Comparison of ENCODE assay signal across 19 mouse cellular contexts in genomic region chr10:111258256-111258655, GRCm38 (mm10). TPM values are rescaled to one million over a fixed set of nuclear protein-coding genes. Genes with fewer than 3 reads are reported as not detected.
A peak's percentile ranks its signal among the peaks of the same experiment; 100 is the strongest.
DNase-seq lines count a peak whose midpoint lies in the region; ATAC-seq and TF ChIP-seq lines count a peak whose summit lies in the region.
"Had no signal": no experiment of that assay in that cellular context is flagged by ENCODE, and none has a peak within 500 bp of the region (broad histone marks: within the 10 kb centered on the region; RNA-seq: fewer than 3 reads in every experiment).

No protein-coding gene starts in this region.

- no peak for TF ChIP-seq CTCF in left cerebral cortex, adult 2 months (IDR thresholded peaks at IDR 0.05)

- peak overlapping the region; percentile 19; the same call in 1 of the 2 replicates for H3K27ac ChIP-seq in left cerebral cortex, adult 2 months
- no peak overlapping the region for H3K27ac ChIP-seq in kidney, embryonic 14.5 days (ENCODE audit: low read depth, low read length)
- H3K27ac ChIP-seq: embryonic facial prominence, embryonic 12.5 days; forebrain, embryonic 12.5 days; heart, embryonic 13.5 days; hindbrain, embryonic 13.5 days had no signal

- H3K27me3 ChIP-seq in kidney, embryonic 14.5 days (ENCODE audit: control insufficient read depth, insufficient read depth, low read length) = no peaks in the 10 kb centered on the region
- H3K27me3 ChIP-seq: embryonic facial prominence, embryonic 12.5 days; forebrain, embryonic 12.5 days; heart, embryonic 13.5 days; hindbrain, embryonic 13.5 days had no signal

- WGBS in kidney, embryonic 14.5 days = 77% methylated on average over 3 of the region's 3 CpGs

- ATAC-seq in kidney, embryonic 14.5 days (ENCODE audit: low FRiP score, low TSS enrichment) = peak; percentile 68; the same call in 1 of the 2 replicates
- ATAC-seq: forebrain, embryonic 16.5 days had no signal

- no peak for DNase-seq in left cerebral cortex, adult 2 months (ENCODE audit: extremely low spot score in 1 of 2, low spot score in 2 of 2)
- DNase-seq in left cerebral cortex, postnatal 10 days (ENCODE audit: extremely low spot score in 1 of 2, low spot score in 2 of 2) = no peak
- peak; percentile 27 for DNase-seq in kidney, postnatal 14 days
- DNase-seq in yolk sac, embryonic 10.5 days (ENCODE audit: low spot score) = peak; percentile 37
- DNase-seq in frontal cortex, postnatal 36 days (ENCODE audit: low spot score in 2 of 2) = no peak
- DNase-seq in thymus, postnatal 14 days = no peak
- DNase-seq in lung, postnatal 14 days = no peak
- DNase-seq: adrenal gland, adult 8-10 months; adrenal gland, postnatal 36 days; cerebellum, adult 8-10 months; cerebellum, postnatal 25 days; gastrocnemius, postnatal 14 days; heart, postnatal 36 days had no signal

- H3K4me1 ChIP-seq in kidney, embryonic 14.5 days (ENCODE audit: control insufficient read depth, insufficient read depth, low read length) = no peaks in the 10 kb centered on the region
- H3K4me1 ChIP-seq: embryonic facial prominence, embryonic 12.5 days; forebrain, embryonic 12.5 days; hindbrain, embryonic 13.5 days had no signal

- no peak overlapping the region for H3K9ac ChIP-seq in kidney, embryonic 14.5 days (ENCODE audit: low read depth, low read length)
- H3K9ac ChIP-seq: embryonic facial prominence, embryonic 12.5 days; forebrain, embryonic 12.5 days; heart, embryonic 13.5 days; hindbrain, embryonic 13.5 days had no signal

- no peak overlapping the region for H3K4me2 ChIP-seq in kidney, embryonic 14.5 days (replicated peaks; ENCODE audit: low read depth, low read length)
- H3K4me2 ChIP-seq: embryonic facial prominence, embryonic 12.5 days; forebrain, embryonic 12.5 days; heart, embryonic 13.5 days; hindbrain, embryonic 13.5 days had no signal

- H3K9me3 ChIP-seq in kidney, embryonic 14.5 days (ENCODE audit: control insufficient read depth, low read length) = no peaks in the 10 kb centered on the region
- H3K9me3 ChIP-seq: embryonic facial prominence, embryonic 12.5 days; forebrain, embryonic 12.5 days; heart, embryonic 13.5 days; hindbrain, embryonic 13.5 days had no signal

- no peak overlapping the region for H3K4me3 ChIP-seq in left cerebral cortex, adult 2 months
- H3K4me3 ChIP-seq in kidney, embryonic 14.5 days (ENCODE audit: low read length) = no peak overlapping the region
- H3K4me3 ChIP-seq: embryonic facial prominence, embryonic 12.5 days; forebrain, embryonic 12.5 days; heart, embryonic 13.5 days; hindbrain, embryonic 13.5 days had no signal

- intact Hi-C loops in left cerebral cortex, adult 2 months (cut with DNase I) = loop anchor here (5.0 kb wide), 1 partner anchor 66 kb away; no protein-coding TSS in a partner anchor
- intact Hi-C loops in left cerebral cortex, postnatal 10 days (cut with DNase I) = no loop called here

- H3K36me3 ChIP-seq in kidney, embryonic 14.5 days (ENCODE audit: control insufficient read depth, insufficient read depth, low read length) = no peaks in the 10 kb centered on the region
- H3K36me3 ChIP-seq: embryonic facial prominence, embryonic 12.5 days; forebrain, embryonic 12.5 days had no signal

RNA-seq across cellular contexts. Expression of gene Bbs10, which starts 40.2 kb away (rescaled TPM):
- total RNA-seq in left cerebral cortex, adult 2 months (2021) = 1 to 10 TPM; 4.9 to 6.7 TPM
- total RNA-seq in left cerebral cortex, postnatal 10 days (2021) = 1 to 10 TPM; 3.7 to 4.2 TPM
- polyA plus RNA-seq in kidney, embryonic 14.5 days (2014; fragmentation: Nextera tagmentation; extraction: Ambion mirVana) = 5.1 and 6.7 TPM in 2 replicates

Comparison
In these comparisons a context has a peak if more than half of its experiments do, and no peak if none do; other contexts are left out.
1. DNase-seq: peak in kidney, postnatal 14 days (single experiment) and yolk sac, embryonic 10.5 days (single experiment); none in left cerebral cortex, adult 2 months (0 of 2), left cerebral cortex, postnatal 10 days (0 of 2), frontal cortex, postnatal 36 days (0 of 2), thymus, postnatal 14 days (single experiment) and lung, postnatal 14 days (single experiment).